ENCODE assay signal across 20 mouse cellular contexts in genomic region chr9:40694284-40694683, GRCm38 (mm10). TPM values are rescaled to one million over a fixed set of nuclear protein-coding genes. Genes with fewer than 3 reads are reported as not detected.
A peak's percentile ranks its signal among the peaks of the same experiment; 100 is the strongest.
DNase-seq lines count a peak whose midpoint lies in the region; ATAC-seq and TF ChIP-seq lines count a peak whose summit lies in the region.
"Had no signal": no experiment of that assay in that cellular context is flagged by ENCODE, and none has a peak within 500 bp of the region (broad histone marks: within the 10 kb centered on the region; RNA-seq: fewer than 3 reads in every experiment).

No protein-coding gene starts in this region.

- no peaks in the 10 kb centered on the region; the same call in 1 of the 2 replicates for H3K36me3 ChIP-seq in embryonic facial prominence, embryonic 11.5 days (replicated peaks; ENCODE audit: control insufficient read depth, insufficient read depth, low read depth, low read length)
- H3K36me3 ChIP-seq in hindbrain, embryonic 11.5 days (ENCODE audit: control insufficient read depth, insufficient read depth, low read length): no peaks in the 10 kb centered on the region
- H3K36me3 ChIP-seq in midbrain, embryonic 13.5 days: peaks cover 6% of the 10 kb centered on the region; the same call in 1 of the 2 replicates

- TF ChIP-seq CTCF in layer of hippocampus, adult 2 months (conservative IDR thresholded peaks at IDR 0.05): no peak

- H3K9me3 ChIP-seq in embryonic facial prominence, embryonic 11.5 days (replicated peaks; ENCODE audit: control insufficient read depth, low read length): no peaks in the 10 kb centered on the region
- H3K9me3 ChIP-seq in hindbrain, embryonic 11.5 days (ENCODE audit: control insufficient read depth, low read length): no peaks in the 10 kb centered on the region
- H3K9me3 ChIP-seq in midbrain, embryonic 13.5 days: no peaks in the 10 kb centered on the region

- no peaks in the 10 kb centered on the region for H3K27me3 ChIP-seq in embryonic facial prominence, embryonic 11.5 days (ENCODE audit: control insufficient read depth, insufficient read depth, low read length)
- no peaks in the 10 kb centered on the region for H3K27me3 ChIP-seq in hindbrain, embryonic 11.5 days (ENCODE audit: control insufficient read depth, insufficient read depth, low read length)
- no peaks in the 10 kb centered on the region for H3K27me3 ChIP-seq in midbrain, embryonic 13.5 days

- H3K4me2 ChIP-seq in embryonic facial prominence, embryonic 11.5 days (ENCODE audit: low read depth, low read length): no peak overlapping the region
- H3K4me2 ChIP-seq in hindbrain, embryonic 11.5 days (replicated peaks; ENCODE audit: low read depth, low read length): no peak overlapping the region
- H3K4me2 ChIP-seq in midbrain, embryonic 13.5 days (replicated peaks): peak overlapping the region; percentile 16

- peak; percentile 77 for DNase-seq in heart, adult 11 months
- no peak for DNase-seq in heart, adult 9 months (ENCODE audit: low spot score in 2 of 2)
- peak; percentile 47 for DNase-seq in embryonic facial prominence, embryonic 11.5 days (ENCODE audit: low spot score)
- DNase-seq in hindbrain, embryonic 11.5 days (ENCODE audit: low spot score): no peak
- DNase-seq in layer of hippocampus, adult 2 months (ENCODE audit: low spot score in 2 of 2): no peak
- no peak for DNase-seq in layer of hippocampus, adult 8-10 months (ENCODE audit: low spot score in 2 of 2)
- DNase-seq in lung, postnatal 4 days: no peak
- DNase-seq: gastrocnemius, postnatal 25 days; lung, adult 18-20 months; thymus, postnatal 14 days had no signal

- WGBS in embryonic facial prominence, embryonic 11.5 days: 42% methylated on average over 12 of the region's 12 CpGs
- WGBS in hindbrain, embryonic 11.5 days: 75% methylated on average over 12 of the region's 12 CpGs
- WGBS in midbrain, embryonic 13.5 days: 58% methylated on average over 12 of the region's 12 CpGs

- no peak overlapping the region for H3K9ac ChIP-seq in embryonic facial prominence, embryonic 11.5 days (replicated peaks; ENCODE audit: low read length)
- H3K9ac ChIP-seq in hindbrain, embryonic 11.5 days (ENCODE audit: low read depth, low read length): no peak overlapping the region
- H3K9ac ChIP-seq in midbrain, embryonic 13.5 days (replicated peaks): no peak overlapping the region

- H3K4me1 ChIP-seq in embryonic facial prominence, embryonic 11.5 days (ENCODE audit: control insufficient read depth, insufficient read depth, low read length): peaks cover 8% of the 10 kb centered on the region
- H3K4me1 ChIP-seq in hindbrain, embryonic 11.5 days (replicated peaks; ENCODE audit: control insufficient read depth, insufficient read depth, low read length): 0 out of 2 replicates have a peak, but pooled peaks cover 2% of the 10 kb centered on the region
- H3K4me1 ChIP-seq in midbrain, embryonic 13.5 days (replicated peaks): peaks cover 39% of the 10 kb centered on the region

- H3K27ac ChIP-seq in embryonic facial prominence, embryonic 11.5 days (replicated peaks; ENCODE audit: low read depth, low read length): peak overlapping the region; percentile 16; the same call in 1 of the 2 replicates
- H3K27ac ChIP-seq in hindbrain, embryonic 11.5 days (ENCODE audit: low read depth, low read length): peak overlapping the region; percentile 40; the same call in 1 of the 2 replicates
- H3K27ac ChIP-seq in midbrain, embryonic 13.5 days: peak overlapping the region; percentile 71
- H3K27ac ChIP-seq in layer of hippocampus, adult 2 months: no peak overlapping the region

- ATAC-seq in embryonic facial prominence, embryonic 11.5 days (replicated peaks; ENCODE audit: insufficient number of reproducible peaks, low FRiP score, low TSS enrichment, low read depth): 0 out of 2 replicates have a peak, but pooled peaks have one; percentile 17
- ATAC-seq in hindbrain, embryonic 11.5 days (ENCODE audit: low FRiP score): no peak
- peak; percentile 49 for ATAC-seq in midbrain, embryonic 13.5 days
- ATAC-seq: intestine, postnatal 0 days had no signal

- no peak overlapping the region for H3K4me3 ChIP-seq in embryonic facial prominence, embryonic 11.5 days (ENCODE audit: low read depth, low read length)
- no peak overlapping the region for H3K4me3 ChIP-seq in hindbrain, embryonic 11.5 days (ENCODE audit: low read depth, low read length)
- H3K4me3 ChIP-seq in midbrain, embryonic 13.5 days (replicated peaks): no peak overlapping the region
- no peak overlapping the region for H3K4me3 ChIP-seq in layer of hippocampus, adult 2 months

RNA-seq across cellular contexts. Expression of gene Clmp, which starts 8.5 kb away (rescaled TPM):
- polyA plus RNA-seq in embryonic facial prominence, embryonic 11.5 days (2014; fragmentation: Nextera tagmentation; extraction: Ambion mirVana): 59.8 and 72.3 TPM in 2 replicates
- polyA plus RNA-seq in hindbrain, embryonic 11.5 days (2014; fragmentation: Nextera tagmentation; extraction: Ambion mirVana): 44.1 and 45.6 TPM in 2 replicates
- polyA plus RNA-seq in midbrain, embryonic 13.5 days (2015; fragmentation: Nextera tagmentation; extraction: Ambion mirVana): 43.6 and 45.8 TPM in 2 replicates
- total RNA-seq in layer of hippocampus, adult 2 months (2021): 10 to 100 TPM; 25.3 to 33.3 TPM
- total RNA-seq in layer of hippocampus, adult 8-10 months (2022): 10 to 100 TPM; 24.3 to 28.4 (median 26.3) TPM

RNA-seq across cellular contexts. Expression of gene Gm21915, which starts 23.9 kb away (rescaled TPM):
- polyA plus RNA-seq in embryonic facial prominence, embryonic 11.5 days (2014; fragmentation: Nextera tagmentation; extraction: Ambion mirVana): not detected in 2 replicates
- polyA plus RNA-seq in hindbrain, embryonic 11.5 days (2014; fragmentation: Nextera tagmentation; extraction: Ambion mirVana): not detected in 2 replicates
- polyA plus RNA-seq in midbrain, embryonic 13.5 days (2015; fragmentation: Nextera tagmentation; extraction: Ambion mirVana): not detected in 2 replicates
- total RNA-seq in layer of hippocampus, adult 2 months (2021): not detected
- total RNA-seq in layer of hippocampus, adult 8-10 months (2022): not detected
- total RNA-seq: adrenal gland, postnatal 36 days; gastrocnemius, postnatal 25 days; layer of hippocampus, adult 18-20 months; left cerebral cortex, postnatal 36 days; megakaryocyte progenitor cell, adult 5-6 weeks; neutrophil, adult 5-6 weeks had no signal
- polyA plus RNA-seq: cortical plate, adult 2 months; heart, embryonic 16.5 days; intestine, postnatal 0 days; stomach, embryonic 14.5 days had no signal

Comparison
In these comparisons a context has a peak if more than half of its experiments do, and no peak if none do; other contexts are left out.
1. DNase-seq: peak in heart, adult 11 months (single experiment) and embryonic facial prominence, embryonic 11.5 days (single experiment); none in heart, adult 9 months (0 of 2), hindbrain, embryonic 11.5 days (single experiment), layer of hippocampus, adult 2 months (0 of 2), layer of hippocampus, adult 8-10 months (0 of 2) and lung, postnatal 4 days (0 of 2).